Mouse (Mus musculus) limb, embryonic 10.5 days (tissue): ENCODE results near the gene Ogdhl. TPM values are rescaled to one million over a fixed set of nuclear protein-coding genes. Genes with fewer than 3 reads are reported as not detected.

Experiments
- polyA plus RNA-seq: library from polyadenylated mRNA; unstranded; fragments of >200 nt; fragmentation: Nextera tagmentation; extraction: Ambion mirVana; gene quantifications from 2 replicates; pipeline ENCODE4 v1.2.1, GENCODE M21; 2016

Gene Ogdhl
- polyA plus RNA-seq, 1 experiment from 2014 or later = 21.1 TPM

Other genes starting within 250 kb of the Ogdhl start
- 14.2 and 17.4 TPM in 2 replicates for gene Oxnad1, start 236.6 kb upstream of the Ogdhl start, polyA plus RNA-seq
- gene Dph3, start 236.3 kb upstream of the Ogdhl start, polyA plus RNA-seq = 81.4 and 103 TPM in 2 replicates
- not detected in 2 replicates for gene Msmb, start 180.0 kb upstream of the Ogdhl start, polyA plus RNA-seq
- 61.3 and 67.2 TPM in 2 replicates for gene Ncoa4, start 162.2 kb upstream of the Ogdhl start, polyA plus RNA-seq
- 353 and 441 TPM in 2 replicates for gene Timm23, start 120.1 kb upstream of the Ogdhl start, polyA plus RNA-seq
- gene Parg, start 120.1 kb upstream of the Ogdhl start, polyA plus RNA-seq = 52.4 and 56.0 TPM in 2 replicates
- gene 1700024G13Rik, start 66.4 kb downstream of the Ogdhl start, polyA plus RNA-seq = not detected in 2 replicates
- gene Slc18a3, start 142.8 kb downstream of the Ogdhl start, polyA plus RNA-seq = not detected in 2 replicates
- gene Chat, start 144.0 kb downstream of the Ogdhl start, polyA plus RNA-seq = not detected in 2 replicates
- 22.5 and 31.4 TPM in 2 replicates for gene Ercc6, start 191.5 kb downstream of the Ogdhl start, polyA plus RNA-seq